Mouse (Mus musculus) heart, postnatal 4 days (tissue): ENCODE data around the gene Pmvk. TPM values are rescaled to one million over a fixed set of nuclear protein-coding genes. Genes with fewer than 3 reads are reported as not detected.

Source experiments
- total RNA-seq, 2 experiments: library from RNA; stranded (reverse); gene quantifications; 2 replicates each; pipeline ENCODE4 v1.2.3; 2021

Gene Pmvk
- total RNA-seq, 2 experiments from 2014 or later: 11.3 to 13.3 TPM

Other genes starting within 250 kb of the Pmvk start
- 10 to 100 TPM; 25.0 to 34.5 TPM for gene Thbs3, start 239.4 kb upstream of the Pmvk start, total RNA-seq
- gene Mtx1, start 227.5 kb upstream of the Pmvk start, total RNA-seq: 10 to 100 TPM; 62.9 to 67.2 TPM
- under 1 TPM; 0.61 to 0.74 TPM for gene Muc1, start 225.5 kb upstream of the Pmvk start, total RNA-seq
- 100 to 1,000 TPM; 100 to 104 TPM for gene Krtcap2, start 208.6 kb upstream of the Pmvk start, total RNA-seq
- 1 to 10 TPM; 1.3 to 1.6 TPM for gene Trim46, start 208.2 kb upstream of the Pmvk start, total RNA-seq
- gene Dpm3, start 195.2 kb upstream of the Pmvk start, total RNA-seq: 10 to 100 TPM; 51.6 to 61.0 TPM
- gene Slc50a1, start 184.0 kb upstream of the Pmvk start, total RNA-seq: 10 to 100 TPM; 24.9 to 28.0 TPM
- gene Efna1, start 173.4 kb upstream of the Pmvk start, total RNA-seq: 10 to 100 TPM; 37.9 to 42.0 TPM
- gene Efna3, start 131.6 kb upstream of the Pmvk start, total RNA-seq: under 1 TPM in 1 of 2 experiments, not detected in 1; 0.26 TPM
- gene Efna4, start 116.5 kb upstream of the Pmvk start, total RNA-seq: 1 to 10 TPM; 3.1 to 3.7 TPM
- gene Adam15, start 104.5 kb upstream of the Pmvk start, total RNA-seq: 10 to 100 TPM; 93.6 to 95.2 TPM
- under 1 TPM; 0.14 to 0.23 TPM for gene Dcst2, start 92.6 kb upstream of the Pmvk start, total RNA-seq
- under 1 TPM; 0.21 to 0.72 TPM for gene Dcst1, start 89.3 kb upstream of the Pmvk start, total RNA-seq
- 10 to 100 TPM; 13.8 to 15.1 TPM for gene Zbtb7b, start 59.8 kb upstream of the Pmvk start, total RNA-seq
- under 1 TPM in 1 of 2 experiments, not detected in 1; 0.68 TPM for gene Lenep, start 51.7 kb upstream of the Pmvk start, total RNA-seq
- 10 to 100 TPM; 30.7 to 33.0 TPM for gene Flad1, start 42.7 kb upstream of the Pmvk start, total RNA-seq
- gene Cks1b, start 36.2 kb upstream of the Pmvk start, total RNA-seq: 10 to 100 TPM; 62.8 to 64.3 TPM
- gene Shc1, start 36.1 kb upstream of the Pmvk start, total RNA-seq: 10 to 100 TPM; 68.8 to 69.2 TPM
- 10 to 100 TPM; 20.3 to 22.1 TPM for gene Pygo2, start 24.3 kb upstream of the Pmvk start, total RNA-seq
- 10 to 100 TPM; 66.0 to 73.8 TPM for gene Pbxip1, start 17.8 kb upstream of the Pmvk start, total RNA-seq
- gene Kcnn3, start 65.6 kb downstream of the Pmvk start, total RNA-seq: 1 to 10 TPM; 4.3 to 4.8 TPM